Mouse (Mus musculus) stomach, adult 2 months (tissue): ENCODE measurements around the gene Pex11g. TPM values are rescaled to one million over a fixed set of nuclear protein-coding genes. Genes with fewer than 3 reads are reported as not detected.

Experiments used
- polyA plus RNA-seq: library from polyadenylated mRNA; depleted of rRNA; stranded (reverse); fragments of >200 nt; gene quantifications from 2 replicates; pipeline ENCODE4 v1.2.3, GENCODE M21; 2012; rRNA removed

Gene Pex11g
- polyA plus RNA-seq: 7.2 and 10.4 TPM in 2 replicates

DNA sequence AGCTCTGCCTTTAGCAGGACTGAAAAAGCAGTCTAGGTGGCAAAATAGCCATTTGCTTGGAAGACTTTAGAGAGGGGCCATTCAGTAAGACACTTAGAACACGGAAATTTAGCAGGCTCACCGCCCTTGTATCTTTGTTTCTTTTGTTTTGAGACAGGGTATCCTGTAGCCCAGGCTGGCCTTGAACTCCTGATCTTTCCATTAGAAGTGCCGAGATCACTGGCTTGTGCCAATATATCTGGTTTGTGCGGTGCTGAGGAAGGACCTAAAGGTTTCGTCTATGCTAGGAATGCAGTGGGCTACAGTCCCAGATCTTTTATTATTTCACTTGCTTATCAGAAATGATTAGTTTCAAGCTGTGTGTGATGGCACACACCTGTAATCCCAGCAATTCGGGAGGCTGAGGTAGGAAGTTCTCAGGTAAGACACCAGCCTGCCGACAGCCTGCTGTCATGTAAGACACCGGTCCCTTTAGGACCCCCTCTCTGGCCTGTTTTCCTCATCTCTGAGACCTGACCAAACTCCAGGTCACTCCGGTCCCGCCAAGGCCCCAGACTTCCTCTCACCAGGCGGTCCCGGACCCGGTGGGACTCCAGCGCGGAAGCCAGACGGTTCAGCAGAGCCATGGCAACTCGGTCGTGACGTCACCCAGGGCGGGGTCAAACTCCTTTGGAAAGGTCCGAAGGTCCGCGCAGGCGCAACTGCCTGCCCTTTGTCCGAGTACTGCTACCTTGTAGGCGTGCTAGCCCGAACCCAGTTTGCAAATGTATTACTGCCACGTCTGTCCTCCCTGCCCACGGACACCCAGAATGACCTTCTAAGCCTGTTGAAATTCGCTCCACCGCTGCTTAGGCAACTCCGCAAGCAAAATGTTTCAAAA lies at the start of gene Pex11g:
Gene Pex11g, minus strand, starts transcription at position 675 of the 880 bp plus-strand sequence.

DNA sequence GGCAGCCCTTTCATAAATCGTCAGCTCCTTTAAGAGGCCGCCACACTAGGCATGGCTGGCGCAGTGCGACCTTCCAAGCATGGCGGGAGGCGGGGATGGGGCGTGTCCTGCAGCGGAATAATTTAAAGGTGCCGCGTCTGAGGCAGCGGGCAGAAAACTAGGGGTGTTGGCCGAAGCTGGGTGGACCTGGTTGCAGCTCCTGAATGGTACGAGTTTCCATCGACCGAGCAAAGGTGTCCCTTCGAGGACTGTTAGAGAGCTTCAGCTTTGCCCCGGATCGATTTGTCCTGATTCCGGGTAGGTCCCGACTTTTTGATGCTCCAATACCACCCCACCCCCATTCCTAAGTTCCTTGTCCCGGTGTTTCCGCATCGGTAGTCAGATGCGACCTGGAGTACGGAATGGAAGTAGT lies 47.8 kb upstream of the Pex11g start, which contains the start of gene Pnpla6:
Gene Pnpla6, plus strand, starts transcription at position 125 of the 412 bp plus-strand sequence.

GRCm38 (mm10) chr8:3500235-3501090 lies 33.0 kb upstream of the Pex11g start, which contains the start of gene Mcoln1:
Gene Mcoln1 (plus strand): TSS chr8:3500457.

DNA sequence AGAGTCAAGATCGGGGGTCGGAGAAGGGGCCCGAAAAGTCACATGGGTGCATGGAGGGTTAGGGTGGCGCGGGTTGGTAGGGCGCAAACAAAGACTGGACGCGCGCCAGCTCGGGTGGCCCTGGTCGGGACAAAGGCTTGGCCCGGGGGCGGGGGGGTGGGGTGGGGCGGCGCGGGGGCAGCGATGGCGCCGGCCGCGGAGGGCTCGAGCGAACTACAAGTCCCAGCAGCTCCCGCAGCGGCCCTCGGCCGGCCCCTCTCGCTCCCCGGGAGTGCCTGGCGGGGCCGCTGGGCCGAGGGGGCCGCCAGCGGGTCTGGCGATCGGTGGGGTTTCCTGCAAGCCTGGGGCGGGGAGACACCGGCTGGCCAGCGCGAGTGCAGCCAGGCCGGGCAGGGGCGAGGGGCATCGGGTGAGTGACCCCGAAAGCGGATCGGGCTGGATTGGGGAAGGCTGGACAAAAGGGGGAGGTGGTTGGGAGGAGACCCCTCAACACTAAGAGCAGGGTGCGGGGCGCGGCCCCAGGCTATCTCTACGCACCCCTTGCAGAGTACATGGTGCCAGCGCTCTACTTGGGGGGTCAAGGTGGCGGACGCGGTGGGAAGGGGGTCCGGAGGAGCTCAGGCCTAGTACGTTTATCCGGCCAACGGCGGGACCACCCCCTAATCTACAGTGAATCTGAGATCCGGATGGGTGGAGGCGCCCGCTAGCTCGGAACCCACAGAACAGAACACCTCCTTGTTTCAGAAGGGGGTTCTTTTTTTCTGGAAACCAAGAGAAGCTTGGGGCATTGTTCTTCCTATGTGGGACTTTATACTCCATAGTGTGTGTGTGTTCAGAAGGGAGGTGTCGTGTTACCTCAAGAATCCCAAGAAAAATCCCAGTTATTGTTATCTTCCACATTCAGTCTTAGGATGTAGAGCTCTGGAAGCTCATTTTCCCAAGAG lies 25.7 kb upstream of the Pex11g start, which contains the start of gene Zfp358:
Gene Zfp358, plus strand, starts transcription at position 238 of the 944 bp plus-strand sequence.

GRCm38 (mm10) chr8:3470562-3470961 lies 3.1 kb upstream of the Pex11g start, which contains the start of gene Tex45:
Gene Tex45 (plus strand): TSS chr8:3470862.

Other genes with a start within 250 kb of the Pex11g start
- gene Insr, start 188.1 kb downstream of the Pex11g start, polyA plus RNA-seq: 2.9 and 6.4 TPM in 2 replicates
- gene A430078G23Rik, start 114.3 kb downstream of the Pex11g start, polyA plus RNA-seq: 0.08 and 0.29 TPM in 2 replicates
- 18.9 and 21.2 TPM in 2 replicates for gene Arhgef18, start 74.7 kb downstream of the Pex11g start, polyA plus RNA-seq
- gene Tex45, start 3.2 kb upstream of the Pex11g start, polyA plus RNA-seq: 0.04 and 0.67 TPM in 2 replicates
- gene Zfp358, start 25.5 kb upstream of the Pex11g start, polyA plus RNA-seq: 25.1 and 33.9 TPM in 2 replicates
- gene Mcoln1, start 32.8 kb upstream of the Pex11g start, polyA plus RNA-seq: 245 and 262 TPM in 2 replicates
- 24.4 and 27.9 TPM in 2 replicates for gene Pnpla6, start 47.7 kb upstream of the Pex11g start, polyA plus RNA-seq
- gene C330021F23Rik, start 100.3 kb upstream of the Pex11g start, polyA plus RNA-seq: 0.10 TPM in 1 of 2 replicates, not detected in the other
- gene Camsap3, start 119.6 kb upstream of the Pex11g start, polyA plus RNA-seq: 68.5 and 86.0 TPM in 2 replicates
- 19.5 and 20.3 TPM in 2 replicates for gene Xab2, start 153.6 kb upstream of the Pex11g start, polyA plus RNA-seq
- 2.4 and 3.1 TPM in 2 replicates for gene Pet100, start 153.9 kb upstream of the Pex11g start, polyA plus RNA-seq
- not detected in 2 replicates for gene Pcp2, start 157.9 kb upstream of the Pex11g start, polyA plus RNA-seq
- 140 and 167 TPM in 2 replicates for gene Stxbp2, start 163.3 kb upstream of the Pex11g start, polyA plus RNA-seq
- gene Retn, start 188.1 kb upstream of the Pex11g start, polyA plus RNA-seq: 0.47 and 2.3 TPM in 2 replicates
- gene Mcemp1, start 198.1 kb upstream of the Pex11g start, polyA plus RNA-seq: not detected in 2 replicates
- 0.49 and 1.4 TPM in 2 replicates for gene Fcor, start 204.7 kb upstream of the Pex11g start, polyA plus RNA-seq
- 14.4 and 24.6 TPM in 2 replicates for gene Trappc5, start 208.6 kb upstream of the Pex11g start, polyA plus RNA-seq
- 0.03 and 0.15 TPM in 2 replicates for gene Fcer2a, start 226.5 kb upstream of the Pex11g start, polyA plus RNA-seq